Mouse (Mus musculus): ENCODE results near the gene Lrrn4cl. TPM values are rescaled to one million over a fixed set of nuclear protein-coding genes. Genes with fewer than 3 reads are reported as not detected.
A peak's percentile ranks its signal among the peaks of the same experiment; 100 is the strongest.
"Not testable (repeated sequence)": the region's sequence is repeated elsewhere in the genome, so short reads cannot be mapped to it uniquely, and the experiment has no call there.

Lrrn4cl gene
- polyA plus RNA-seq, 1 experiment from 2014 or later, result 2.0 TPM

DNA sequence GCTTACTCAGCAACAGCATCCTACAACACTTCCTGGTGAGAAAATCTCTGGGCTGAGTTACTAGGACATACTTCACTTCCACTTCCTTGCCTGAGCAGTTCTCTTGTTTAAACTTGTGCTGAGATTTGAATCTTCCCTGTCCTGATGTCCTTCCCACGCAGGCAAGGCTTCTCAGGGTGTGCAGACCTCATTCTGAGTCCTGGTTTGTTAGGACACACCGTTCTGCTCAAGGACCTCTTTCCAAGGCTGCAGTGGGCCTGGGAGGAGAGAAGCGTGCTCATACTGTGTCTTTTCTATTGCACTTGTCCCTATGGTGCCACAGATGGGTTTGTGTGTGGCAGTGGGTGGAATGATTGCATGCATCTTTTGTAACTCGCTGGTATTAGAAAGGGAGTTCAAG, 17.6 kb upstream of the Lrrn4cl start:
- peaks cover under 1% of the 10 kb centered on the region; the same call in 1 of the 2 replicates for H3K4me1 ChIP-seq (ENCODE audit: control insufficient read depth, insufficient read depth, low read length)
- peaks cover 38% of the 10 kb centered on the region; the same call in 1 of the 2 replicates for H3K36me3 ChIP-seq (ENCODE audit: control insufficient read depth, insufficient read depth, low read length)
- H3K27me3 ChIP-seq (ENCODE audit: control insufficient read depth, insufficient read depth, low read length), result no peaks in the 10 kb centered on the region
- no peak overlapping the region for H3K9ac ChIP-seq (ENCODE audit: low read length)
- WGBS, result 85% methylated on average over 4 of the region's 4 CpGs
- no peaks in the 10 kb centered on the region for H3K9me3 ChIP-seq (replicated peaks; ENCODE audit: control insufficient read depth, low read length)
- no peak overlapping the region for H3K4me2 ChIP-seq (ENCODE audit: low read depth, low read length)
- H3K4me3 ChIP-seq (replicated peaks; ENCODE audit: low read length), result no peak overlapping the region
- no peak overlapping the region for H3K27ac ChIP-seq (ENCODE audit: low read length)
- no peak for ATAC-seq (ENCODE audit: insufficient read depth, low FRiP score)

GRCm38 (mm10) chr19:8836327-8836726, 14.2 kb upstream of the Lrrn4cl start:
- H3K4me1 ChIP-seq (ENCODE audit: control insufficient read depth, insufficient read depth, low read length), result peaks cover 16% of the 10 kb centered on the region
- not testable (repeated sequence) for H3K4me3 ChIP-seq (replicated peaks; ENCODE audit: low read length); H3K4me2 ChIP-seq (ENCODE audit: low read depth, low read length); ATAC-seq (ENCODE audit: insufficient read depth, low FRiP score); H3K27me3 ChIP-seq (ENCODE audit: control insufficient read depth, insufficient read depth, low read length); H3K9ac ChIP-seq (ENCODE audit: low read length); H3K27ac ChIP-seq (ENCODE audit: low read length); H3K9me3 ChIP-seq (replicated peaks; ENCODE audit: control insufficient read depth, low read length)
- peaks cover 15% of the 10 kb centered on the region; the same call in 1 of the 2 replicates for H3K36me3 ChIP-seq (ENCODE audit: control insufficient read depth, insufficient read depth, low read length)
- 96% methylated on average over 10 of the region's 10 CpGs for WGBS

DNA sequence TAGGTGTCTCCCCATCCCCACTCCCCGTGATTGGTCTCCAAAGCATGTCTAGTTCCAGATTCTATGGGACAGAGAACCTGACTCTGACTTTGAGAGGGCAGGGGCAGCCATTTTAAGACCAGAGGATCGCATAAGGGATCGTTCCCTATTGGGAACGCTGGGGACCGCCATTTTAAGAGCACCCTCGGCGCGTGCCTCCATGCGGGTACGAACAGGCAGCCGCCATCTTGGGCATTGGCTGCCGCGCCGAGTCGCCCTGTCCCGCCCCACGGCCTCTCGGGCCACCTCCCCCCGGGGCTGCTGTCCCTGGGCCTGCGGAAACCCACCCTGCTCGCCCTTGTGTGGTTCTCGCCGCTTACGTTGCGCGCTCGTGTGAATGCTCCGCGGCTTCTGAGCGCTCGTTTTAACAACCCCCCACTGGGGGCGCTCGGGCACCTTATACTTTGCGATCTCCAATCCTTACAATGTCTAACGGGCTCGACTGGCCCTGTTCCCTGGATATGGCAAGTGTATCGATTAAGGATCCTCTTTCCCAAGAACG, 13.2 kb upstream of the Lrrn4cl start, which contains the start of gene Bscl2:
TSS of gene Bscl2 (plus strand) at position 217 of the 541 bp plus-strand sequence.
- Histone ChIP-seq H3K9ac (ENCODE audit: low read length) (peak within 1 kb of the TSS; percentile 91), H3K4me2 (ENCODE audit: low read depth, low read length) (peak within 1 kb of the TSS; percentile 96), H3K27ac (ENCODE audit: low read length) (peak within 1 kb of the TSS; percentile 97), H3K4me3 (replicated peaks; ENCODE audit: low read length) (peak within 1 kb of the TSS; percentile 66), H3K9me3 (replicated peaks; ENCODE audit: control insufficient read depth, low read length) (no peaks in the 10 kb centered on the region), H3K36me3 (ENCODE audit: control insufficient read depth, insufficient read depth, low read length) (peaks cover 7% of the 10 kb centered on the region; the same call in 1 of the 2 replicates), H3K27me3 (ENCODE audit: control insufficient read depth, insufficient read depth, low read length) (no peaks in the 10 kb centered on the region), H3K4me1 (ENCODE audit: control insufficient read depth, insufficient read depth, low read length) (peaks cover 16% of the 10 kb centered on the region)
- peak; percentile 68; the same call in 1 of the 2 replicates for ATAC-seq (ENCODE audit: insufficient read depth, low FRiP score)
- WGBS, result under 1% methylated on average over 38 of the region's 38 CpGs

DNA sequence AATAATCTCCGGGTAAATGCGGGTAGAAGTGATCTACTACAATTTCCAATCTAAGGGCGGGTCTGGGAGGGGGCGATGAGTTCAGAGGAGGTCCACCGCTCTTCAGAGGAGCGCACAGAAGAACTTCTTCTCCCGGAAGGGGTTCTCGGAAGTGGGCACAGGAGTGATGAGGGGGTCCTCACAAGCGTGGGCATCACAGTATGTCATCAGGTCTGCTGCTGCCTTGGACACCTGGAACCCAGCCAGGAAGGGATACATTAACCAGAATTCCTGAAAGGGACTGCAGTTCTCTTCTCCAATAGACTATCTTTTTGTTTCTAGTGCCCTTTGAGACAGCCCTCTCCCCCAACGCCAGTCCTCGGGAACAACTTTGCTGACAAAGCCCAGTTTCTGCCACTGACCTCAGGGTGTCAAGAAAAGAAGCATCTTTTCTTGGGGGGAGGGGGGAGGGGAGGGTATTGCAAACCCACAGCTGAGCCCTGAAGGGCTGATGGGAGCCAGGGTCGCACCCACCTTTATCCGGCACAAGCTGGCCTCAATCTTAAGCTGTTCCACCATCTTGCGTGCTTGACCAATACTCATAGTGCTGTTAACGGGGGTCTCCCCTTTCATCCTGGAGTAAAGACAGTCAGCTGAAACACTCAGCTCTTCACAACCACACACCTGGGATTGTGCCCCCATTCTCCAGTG, 12.4 kb upstream of the Lrrn4cl start:
- Histone ChIP-seq H3K27ac (ENCODE audit: low read length) (peak overlapping the region; percentile 97), H3K9ac (ENCODE audit: low read length) (peak overlapping the region; percentile 91), H3K9me3 (replicated peaks; ENCODE audit: control insufficient read depth, low read length) (no peaks in the 10 kb centered on the region), H3K4me1 (ENCODE audit: control insufficient read depth, insufficient read depth, low read length) (peaks cover 16% of the 10 kb centered on the region), H3K4me2 (ENCODE audit: low read depth, low read length) (peak overlapping the region; percentile 96), H3K4me3 (replicated peaks; ENCODE audit: low read length) (peak overlapping the region; percentile 66), H3K27me3 (ENCODE audit: control insufficient read depth, insufficient read depth, low read length) (no peaks in the 10 kb centered on the region), H3K36me3 (ENCODE audit: control insufficient read depth, insufficient read depth, low read length) (peaks cover 7% of the 10 kb centered on the region; the same call in 1 of the 2 replicates)
- WGBS, result 16% methylated on average over 15 of the region's 15 CpGs
- ATAC-seq (ENCODE audit: insufficient read depth, low FRiP score), result no peak

- peak within 1 kb of the TSS; percentile 66 for H3K4me3 ChIP-seq (replicated peaks; ENCODE audit: low read length)
- H3K9ac ChIP-seq (ENCODE audit: low read length), result peak within 1 kb of the TSS; percentile 91
- peak within 1 kb of the TSS; percentile 97 for H3K27ac ChIP-seq (ENCODE audit: low read length)
- ATAC-seq (ENCODE audit: insufficient read depth, low FRiP score), result no peak; the same call in 1 of the 2 replicates
- no peaks in the 10 kb centered on the region for H3K27me3 ChIP-seq (ENCODE audit: control insufficient read depth, insufficient read depth, low read length)
- H3K4me1 ChIP-seq (ENCODE audit: control insufficient read depth, insufficient read depth, low read length), result peaks cover 16% of the 10 kb centered on the region
- 66% methylated on average over 11 of the region's 11 CpGs for WGBS
- 0 out of 2 replicates have a peak, but pooled peaks cover 5% of the 10 kb centered on the region for H3K36me3 ChIP-seq (ENCODE audit: control insufficient read depth, insufficient read depth, low read length)
- peak within 1 kb of the TSS; percentile 96 for H3K4me2 ChIP-seq (ENCODE audit: low read depth, low read length)
- H3K9me3 ChIP-seq (replicated peaks; ENCODE audit: control insufficient read depth, low read length), result no peaks in the 10 kb centered on the region
Measured at GRCm38 (mm10) chr19:8839103-8839907, 11.3 kb upstream of the Lrrn4cl start, which contains the start of gene Gng3. Gene Gng3, minus strand, starts transcription at chr19:8839194.

DNA sequence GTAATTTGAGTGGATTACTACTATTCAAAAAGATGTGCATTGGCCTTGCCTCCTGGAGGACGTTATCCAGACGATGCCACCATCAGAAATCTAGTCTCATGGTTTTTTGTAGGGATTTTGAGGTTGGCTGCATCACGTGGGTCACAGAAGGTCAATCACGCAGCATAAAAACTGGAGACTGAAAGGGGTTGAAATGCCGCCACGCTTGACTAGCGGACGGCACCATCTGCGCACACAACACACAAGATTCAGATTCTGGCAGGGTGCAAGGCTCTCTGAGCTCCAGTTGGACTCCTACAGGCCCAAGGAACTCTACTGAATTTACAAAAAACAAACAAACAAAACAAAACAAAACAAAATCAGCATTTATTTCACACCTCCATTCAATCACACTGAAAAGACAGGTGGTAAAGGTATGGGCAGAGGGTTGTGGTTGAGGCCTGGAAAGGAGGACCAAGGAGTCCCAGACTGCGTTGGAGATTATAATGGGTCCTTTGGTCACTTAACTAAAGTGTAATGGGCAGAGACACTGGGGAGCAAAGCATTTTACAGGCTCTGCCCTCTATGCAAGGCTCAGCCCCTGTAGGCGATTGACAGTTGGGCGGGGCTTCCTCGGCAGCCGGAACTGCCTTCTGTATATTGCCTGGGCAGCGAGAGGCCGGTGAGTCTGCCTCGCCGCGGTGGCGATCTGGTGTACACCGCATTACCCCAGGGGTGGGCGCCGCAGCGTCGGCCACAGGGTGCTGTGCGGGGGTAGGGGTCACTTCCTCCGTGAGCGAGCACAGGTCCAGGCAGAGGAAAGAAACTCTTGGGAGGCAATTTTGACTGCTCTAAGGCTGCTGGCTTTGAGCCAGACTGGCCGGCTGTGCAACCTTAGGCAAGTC, 10.4 kb upstream of the Lrrn4cl start:
- peak overlapping the region; percentile 59 for H3K4me3 ChIP-seq (replicated peaks; ENCODE audit: low read length)
- no peaks in the 10 kb centered on the region for H3K27me3 ChIP-seq (ENCODE audit: control insufficient read depth, insufficient read depth, low read length)
- peak overlapping the region; percentile 79 for H3K9ac ChIP-seq (ENCODE audit: low read length)
- H3K4me2 ChIP-seq (ENCODE audit: low read depth, low read length), result peak overlapping the region; percentile 68
- peak; percentile 79 for ATAC-seq (ENCODE audit: insufficient read depth, low FRiP score)
- H3K36me3 ChIP-seq (ENCODE audit: control insufficient read depth, insufficient read depth, low read length), result no peaks in the 10 kb centered on the region
- WGBS, result 24% methylated on average over 29 of the region's 29 CpGs
- H3K27ac ChIP-seq (ENCODE audit: low read length), result no peak overlapping the region
- peaks cover 16% of the 10 kb centered on the region for H3K4me1 ChIP-seq (ENCODE audit: control insufficient read depth, insufficient read depth, low read length)
- no peaks in the 10 kb centered on the region for H3K9me3 ChIP-seq (replicated peaks; ENCODE audit: control insufficient read depth, low read length)

DNA sequence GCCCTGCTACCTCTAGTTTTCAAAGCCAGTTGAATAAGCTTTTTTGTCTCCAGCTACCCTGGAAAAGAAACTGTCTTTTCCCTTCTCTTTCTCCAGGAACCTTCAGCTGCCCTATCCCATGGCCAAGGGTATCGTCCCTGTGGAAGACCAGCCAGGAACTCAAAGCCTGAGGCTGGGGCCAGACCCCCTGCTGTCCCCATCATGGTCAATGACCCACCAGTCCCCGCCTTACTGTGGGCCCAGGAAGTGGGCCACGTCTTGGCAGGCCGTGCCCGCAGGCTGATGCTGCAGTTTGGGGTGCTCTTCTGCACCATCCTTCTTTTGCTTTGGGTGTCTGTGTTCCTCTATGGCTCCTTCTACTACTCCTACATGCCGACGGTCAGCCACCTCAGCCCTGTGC, 9.6 kb upstream of the Lrrn4cl start:
- 91% methylated on average over 7 of the region's 7 CpGs for WGBS
- H3K9ac ChIP-seq (ENCODE audit: low read length), result peak overlapping the region; percentile 79
- no peak overlapping the region for H3K27ac ChIP-seq (ENCODE audit: low read length)
- H3K4me2 ChIP-seq (ENCODE audit: low read depth, low read length), result peak overlapping the region; percentile 68
- no peaks in the 10 kb centered on the region for H3K27me3 ChIP-seq (ENCODE audit: control insufficient read depth, insufficient read depth, low read length)
- no peaks in the 10 kb centered on the region for H3K9me3 ChIP-seq (replicated peaks; ENCODE audit: control insufficient read depth, low read length)
- no peak for ATAC-seq (ENCODE audit: insufficient read depth, low FRiP score)
- H3K4me3 ChIP-seq (replicated peaks; ENCODE audit: low read length), result peak overlapping the region; percentile 59
- H3K36me3 ChIP-seq (ENCODE audit: control insufficient read depth, insufficient read depth, low read length), result no peaks in the 10 kb centered on the region
- H3K4me1 ChIP-seq (ENCODE audit: control insufficient read depth, insufficient read depth, low read length), result peaks cover 16% of the 10 kb centered on the region

GRCm38 (mm10) chr19:8842961-8843360, 7.6 kb upstream of the Lrrn4cl start:
- no peaks in the 10 kb centered on the region for H3K27me3 ChIP-seq (ENCODE audit: control insufficient read depth, insufficient read depth, low read length)
- ATAC-seq (ENCODE audit: insufficient read depth, low FRiP score), result no peak
- peaks cover 16% of the 10 kb centered on the region for H3K4me1 ChIP-seq (ENCODE audit: control insufficient read depth, insufficient read depth, low read length)
- H3K36me3 ChIP-seq (ENCODE audit: control insufficient read depth, insufficient read depth, low read length), result 0 out of 2 replicates have a peak, but pooled peaks cover 6% of the 10 kb centered on the region
- no peak overlapping the region for H3K9ac ChIP-seq (ENCODE audit: low read length)
- H3K9me3 ChIP-seq (replicated peaks; ENCODE audit: control insufficient read depth, low read length), result no peaks in the 10 kb centered on the region
- H3K4me2 ChIP-seq (ENCODE audit: low read depth, low read length), result no peak overlapping the region
- no peak overlapping the region for H3K27ac ChIP-seq (ENCODE audit: low read length)
- 88% methylated on average over 6 of the region's 6 CpGs for WGBS
- no peak overlapping the region for H3K4me3 ChIP-seq (replicated peaks; ENCODE audit: low read length)

All from stomach, embryonic 16.5 days (tissue).